Mouse (Mus musculus): Measurements from ENCODE around the gene Fcrl5. TPM values are rescaled to one million over a fixed set of nuclear protein-coding genes. Genes with fewer than 3 reads are reported as not detected.
A peak's percentile ranks its signal among the peaks of the same experiment; 100 is the strongest.

Gene Fcrl5
- polyA plus RNA-seq, 1 experiment: not detected

DNA sequence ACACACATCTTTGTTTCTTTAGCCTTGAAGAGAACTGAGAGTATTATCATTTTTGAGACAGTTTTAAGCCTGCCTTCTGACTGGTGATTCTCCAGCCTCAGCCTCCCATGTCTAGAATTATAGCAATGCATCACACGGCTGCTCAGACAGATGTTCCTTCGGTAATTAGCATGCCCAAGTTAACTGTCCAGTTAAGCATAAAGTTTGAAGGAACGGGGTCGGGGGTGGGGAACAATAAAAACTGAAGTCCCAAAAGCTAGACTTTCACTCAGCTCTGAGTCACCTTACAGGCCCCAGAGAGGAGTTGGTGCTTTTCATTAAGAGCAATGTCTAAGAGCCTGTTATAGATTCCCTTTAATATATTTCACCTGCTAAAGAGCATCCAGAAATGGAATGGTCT lies 51.8 kb downstream of the Fcrl5 start:
- Histone ChIP-seq H3K27me3 (ENCODE audit: control insufficient read depth, insufficient read depth, low read length) (no peaks in the 10 kb centered on the region), H3K4me1 (ENCODE audit: control insufficient read depth, insufficient read depth, low read length) (no peaks in the 10 kb centered on the region), H3K4me3 (replicated peaks; ENCODE audit: insufficient read depth, low read depth, low read length) (no peak overlapping the region), H3K27ac (ENCODE audit: insufficient read depth, low read length) (no peak overlapping the region)
- 76% methylated on average over 4 of the region's 4 CpGs for WGBS
- no peak for DNase-seq
- TF ChIP-seq POLR2A (IDR thresholded peaks at IDR 0.05; ENCODE audit: borderline replicate concordance, insufficient read depth, low read length) (no peak), CTCF (IDR thresholded peaks at IDR 0.05; ENCODE audit: borderline replicate concordance, insufficient read depth, low read depth, low read length) (no peak)

DNA sequence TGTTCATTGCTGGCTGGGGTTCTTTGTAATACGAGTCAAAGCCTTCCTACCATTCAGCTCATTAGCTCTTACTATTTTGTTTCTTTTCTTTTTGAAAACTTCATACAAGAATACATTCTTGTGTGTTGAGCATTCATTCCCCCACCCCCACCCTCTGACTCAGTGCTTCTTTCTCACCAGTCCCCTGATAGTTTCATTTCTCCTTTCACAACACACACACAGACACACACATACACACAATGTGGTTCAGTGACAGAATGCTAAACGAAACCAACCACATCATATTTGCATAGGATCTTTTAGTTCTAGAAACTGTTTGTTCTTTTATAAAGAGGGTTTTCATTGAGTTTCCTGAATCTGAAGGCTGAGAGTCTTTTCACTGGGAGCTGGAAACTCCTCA lies 52.3 kb downstream of the Fcrl5 start:
- TF ChIP-seq POLR2A (IDR thresholded peaks at IDR 0.05; ENCODE audit: borderline replicate concordance, insufficient read depth, low read length) (no peak), CTCF (IDR thresholded peaks at IDR 0.05; ENCODE audit: borderline replicate concordance, insufficient read depth, low read depth, low read length) (no peak)
- Histone ChIP-seq H3K27me3 (ENCODE audit: control insufficient read depth, insufficient read depth, low read length) (no peaks in the 10 kb centered on the region), H3K4me3 (replicated peaks; ENCODE audit: insufficient read depth, low read depth, low read length) (no peak overlapping the region), H3K27ac (ENCODE audit: insufficient read depth, low read length) (no peak overlapping the region), H3K4me1 (ENCODE audit: control insufficient read depth, insufficient read depth, low read length) (no peaks in the 10 kb centered on the region)
- 64% methylated on average over 2 of the region's 2 CpGs for WGBS
- DNase-seq: no peak

- H3K27me3 ChIP-seq (ENCODE audit: control insufficient read depth, insufficient read depth, low read length): no peaks in the 10 kb centered on the region
- DNase-seq: no peak
- WGBS: 75% methylated on average over 9 of the region's 9 CpGs
- H3K4me3 ChIP-seq (replicated peaks; ENCODE audit: insufficient read depth, low read depth, low read length): no peak overlapping the region
- H3K27ac ChIP-seq (ENCODE audit: insufficient read depth, low read length): no peak overlapping the region
- TF ChIP-seq POLR2A (IDR thresholded peaks at IDR 0.05; ENCODE audit: borderline replicate concordance, insufficient read depth, low read length) (no peak), CTCF (IDR thresholded peaks at IDR 0.05; ENCODE audit: borderline replicate concordance, insufficient read depth, low read depth, low read length) (no peak)
- no peaks in the 10 kb centered on the region for H3K4me1 ChIP-seq (ENCODE audit: control insufficient read depth, insufficient read depth, low read length)
These were observed 62.7 kb downstream of the Fcrl5 start for GRCm38 (mm10) chr3:87498266-87498665.

DNA sequence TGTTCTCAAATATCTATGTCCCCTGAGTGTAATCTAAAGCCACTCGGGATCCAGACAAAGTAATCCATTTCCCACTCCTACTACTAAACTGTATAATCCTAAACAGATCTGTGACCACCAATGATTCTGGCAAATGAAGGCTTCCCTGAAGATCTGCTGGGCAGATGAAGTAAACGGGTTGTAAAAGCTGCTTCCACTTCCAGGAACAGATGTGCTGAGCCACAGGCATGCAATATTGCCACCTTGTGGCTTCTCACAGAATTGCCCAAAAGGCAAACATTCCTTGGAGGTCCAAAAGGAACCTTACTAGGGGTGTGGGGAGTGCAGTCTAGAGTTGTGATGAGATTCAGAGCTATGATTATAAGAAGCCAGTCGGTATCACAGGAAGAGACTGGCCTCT lies 63.5 kb downstream of the Fcrl5 start:
- WGBS: 13% methylated on average over 3 of the region's 3 CpGs
- TF ChIP-seq CTCF (IDR thresholded peaks at IDR 0.05; ENCODE audit: borderline replicate concordance, insufficient read depth, low read depth, low read length): peak; percentile 77
- no peak for TF ChIP-seq POLR2A (IDR thresholded peaks at IDR 0.05; ENCODE audit: borderline replicate concordance, insufficient read depth, low read length)

GRCm38 (mm10) chr3:87500088-87501055 lies 64.8 kb downstream of the Fcrl5 start:
- no peak for DNase-seq
- no peaks in the 10 kb centered on the region for H3K27me3 ChIP-seq (ENCODE audit: control insufficient read depth, insufficient read depth, low read length)
- H3K27ac ChIP-seq (ENCODE audit: insufficient read depth, low read length): no peak overlapping the region
- H3K4me1 ChIP-seq (ENCODE audit: control insufficient read depth, insufficient read depth, low read length): no peaks in the 10 kb centered on the region
- no peak overlapping the region for H3K4me3 ChIP-seq (replicated peaks; ENCODE audit: insufficient read depth, low read depth, low read length)
- no peak for TF ChIP-seq POLR2A (IDR thresholded peaks at IDR 0.05; ENCODE audit: borderline replicate concordance, insufficient read depth, low read length)
- no peak for TF ChIP-seq CTCF (IDR thresholded peaks at IDR 0.05; ENCODE audit: borderline replicate concordance, insufficient read depth, low read depth, low read length)
- WGBS: 71% methylated on average over 24 of the region's 24 CpGs

More for the DNA sequence above, 63.5 kb downstream of the Fcrl5 start:
- H3K27ac ChIP-seq (ENCODE audit: insufficient read depth, low read length): no peak overlapping the region
- H3K4me1 ChIP-seq (ENCODE audit: control insufficient read depth, insufficient read depth, low read length): no peaks in the 10 kb centered on the region
- no peak overlapping the region for H3K4me3 ChIP-seq (replicated peaks; ENCODE audit: insufficient read depth, low read depth, low read length)
- H3K27me3 ChIP-seq (ENCODE audit: control insufficient read depth, insufficient read depth, low read length): no peaks in the 10 kb centered on the region
- DNase-seq: peak; percentile 40 to 51

DNA sequence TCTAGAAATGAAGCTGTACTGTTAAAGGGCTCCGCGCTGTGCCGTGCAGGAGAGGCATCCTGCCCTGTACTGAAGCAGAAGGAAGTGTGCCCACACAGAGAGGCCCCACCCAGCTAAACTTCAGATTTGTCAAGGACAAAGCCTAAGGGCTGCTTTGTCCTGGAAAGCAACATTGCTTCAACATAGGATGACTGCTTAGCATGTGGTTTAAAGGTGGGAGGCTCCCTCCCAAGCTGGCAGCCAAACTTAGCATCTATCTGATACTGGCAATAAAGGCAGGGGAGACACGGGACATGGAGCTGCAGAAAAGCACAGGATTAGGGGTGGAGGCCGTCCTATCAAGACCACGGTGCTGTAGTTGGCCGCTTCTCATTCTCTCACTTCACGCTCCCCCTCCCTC lies 65.6 kb downstream of the Fcrl5 start:
- TF ChIP-seq CTCF (IDR thresholded peaks at IDR 0.05; ENCODE audit: borderline replicate concordance, insufficient read depth, low read depth, low read length): no peak
- no peak for TF ChIP-seq POLR2A (IDR thresholded peaks at IDR 0.05; ENCODE audit: borderline replicate concordance, insufficient read depth, low read length)

GRCm38 (mm10) chr3:87502771-87503170 lies 67.2 kb downstream of the Fcrl5 start:
- no peak for DNase-seq
- Histone ChIP-seq H3K4me3 (replicated peaks; ENCODE audit: insufficient read depth, low read depth, low read length) (no peak overlapping the region), H3K27me3 (ENCODE audit: control insufficient read depth, insufficient read depth, low read length) (no peaks in the 10 kb centered on the region), H3K4me1 (ENCODE audit: control insufficient read depth, insufficient read depth, low read length) (no peaks in the 10 kb centered on the region), H3K27ac (ENCODE audit: insufficient read depth, low read length) (no peak overlapping the region)
- TF ChIP-seq POLR2A (IDR thresholded peaks at IDR 0.05; ENCODE audit: borderline replicate concordance, insufficient read depth, low read length) (no peak), CTCF (IDR thresholded peaks at IDR 0.05; ENCODE audit: borderline replicate concordance, insufficient read depth, low read depth, low read length) (no peak)
- WGBS: 93% methylated on average over 6 of the region's 6 CpGs

More for the DNA sequence above, 65.6 kb downstream of the Fcrl5 start:
- no peak overlapping the region for H3K4me3 ChIP-seq (replicated peaks; ENCODE audit: insufficient read depth, low read depth, low read length)
- WGBS: 57% methylated on average over 8 of the region's 8 CpGs
- no peak for DNase-seq
- H3K4me1 ChIP-seq (ENCODE audit: control insufficient read depth, insufficient read depth, low read length): no peaks in the 10 kb centered on the region
- H3K27ac ChIP-seq (ENCODE audit: insufficient read depth, low read length): no peak overlapping the region
- H3K27me3 ChIP-seq (ENCODE audit: control insufficient read depth, insufficient read depth, low read length): no peaks in the 10 kb centered on the region

GRCm38 (mm10) chr3:87504330-87504729 lies 68.8 kb downstream of the Fcrl5 start:
- TF ChIP-seq POLR2A (IDR thresholded peaks at IDR 0.05; ENCODE audit: borderline replicate concordance, insufficient read depth, low read length) (no peak), CTCF (IDR thresholded peaks at IDR 0.05; ENCODE audit: borderline replicate concordance, insufficient read depth, low read depth, low read length) (peak; percentile 72)
- no peak overlapping the region for H3K27ac ChIP-seq (ENCODE audit: insufficient read depth, low read length)
- DNase-seq: peak; percentile 37 to 39
- H3K4me1 ChIP-seq (ENCODE audit: control insufficient read depth, insufficient read depth, low read length): 0 out of 2 replicates have a peak, but pooled peaks cover 3% of the 10 kb centered on the region
- H3K27me3 ChIP-seq (ENCODE audit: control insufficient read depth, insufficient read depth, low read length): no peaks in the 10 kb centered on the region
- no peak overlapping the region for H3K4me3 ChIP-seq (replicated peaks; ENCODE audit: insufficient read depth, low read depth, low read length)
- WGBS: 2% methylated on average over 7 of the region's 7 CpGs
